Mouse (Mus musculus) layer of hippocampus, adult 6 months (tissue): ENCODE data around the gene Oat. TPM values are rescaled to one million over a fixed set of nuclear protein-coding genes. Genes with fewer than 3 reads are reported as not detected.

Experiments used
- long read RNA-seq, 2 experiments: library from polyadenylated mRNA; unstranded; transcript quantifications; one replicate each; pipeline ENCODE4 v2.0.0; 2019 to 2020
- polyA plus RNA-seq: library from polyadenylated mRNA; unstranded; fragments of <200 nt; fragmentation: Nextera tagmentation; gene quantifications from 2 replicates; pipeline ENCODE4 v1.2.3, GENCODE M21; 2021

Oat gene
- polyA plus RNA-seq, result 60.6 and 68.6 TPM in 2 replicates
- long read RNA-seq, experiment 1, transcript Oat-201 (10 exons, 2,152 nt), result major isoform, 135 of 175 reads
- long read RNA-seq, experiment 1, partial matches to known transcripts, result 35 of 175 reads
- long read RNA-seq, experiment 1, other reads (novel, unspliced or antisense), result 5 of 175 reads
- long read RNA-seq, experiment 2, transcript Oat-201 (10 exons, 2,152 nt), result major isoform, 333 of 365 reads
- long read RNA-seq, experiment 2, partial matches to known transcripts, result 20 of 365 reads
- long read RNA-seq, experiment 2, other reads (novel, unspliced or antisense), result 12 of 365 reads

DNA sequence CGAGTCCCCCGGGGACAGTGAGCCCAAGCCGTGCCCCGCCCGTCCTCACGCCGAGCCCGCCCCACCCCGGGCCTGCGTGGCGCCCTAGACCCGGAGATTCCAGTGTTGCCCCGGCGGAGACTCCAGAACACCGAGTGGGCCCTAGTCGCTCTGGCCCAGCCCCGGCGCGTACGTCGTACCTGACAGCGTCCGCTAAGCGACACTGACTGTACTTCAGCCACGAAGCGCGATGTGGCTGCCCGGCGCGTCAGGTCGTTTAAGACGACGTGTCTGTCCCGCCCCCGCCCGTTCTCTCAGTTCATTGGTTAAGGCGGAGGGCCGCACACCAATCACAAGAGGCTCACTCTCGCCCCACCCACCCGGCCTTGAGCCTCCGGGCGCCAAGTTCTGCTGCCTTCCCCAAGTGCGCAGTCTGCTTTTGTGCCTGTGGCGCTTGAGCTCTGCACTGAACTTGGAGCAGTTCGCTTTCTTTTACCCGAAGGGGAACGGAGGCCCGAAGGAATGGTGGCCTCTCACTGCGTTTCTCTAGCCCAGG is at the start of gene Oat:
Gene Oat (minus strand): TSS at position 283 of the 535 bp plus-strand sequence.

DNA sequence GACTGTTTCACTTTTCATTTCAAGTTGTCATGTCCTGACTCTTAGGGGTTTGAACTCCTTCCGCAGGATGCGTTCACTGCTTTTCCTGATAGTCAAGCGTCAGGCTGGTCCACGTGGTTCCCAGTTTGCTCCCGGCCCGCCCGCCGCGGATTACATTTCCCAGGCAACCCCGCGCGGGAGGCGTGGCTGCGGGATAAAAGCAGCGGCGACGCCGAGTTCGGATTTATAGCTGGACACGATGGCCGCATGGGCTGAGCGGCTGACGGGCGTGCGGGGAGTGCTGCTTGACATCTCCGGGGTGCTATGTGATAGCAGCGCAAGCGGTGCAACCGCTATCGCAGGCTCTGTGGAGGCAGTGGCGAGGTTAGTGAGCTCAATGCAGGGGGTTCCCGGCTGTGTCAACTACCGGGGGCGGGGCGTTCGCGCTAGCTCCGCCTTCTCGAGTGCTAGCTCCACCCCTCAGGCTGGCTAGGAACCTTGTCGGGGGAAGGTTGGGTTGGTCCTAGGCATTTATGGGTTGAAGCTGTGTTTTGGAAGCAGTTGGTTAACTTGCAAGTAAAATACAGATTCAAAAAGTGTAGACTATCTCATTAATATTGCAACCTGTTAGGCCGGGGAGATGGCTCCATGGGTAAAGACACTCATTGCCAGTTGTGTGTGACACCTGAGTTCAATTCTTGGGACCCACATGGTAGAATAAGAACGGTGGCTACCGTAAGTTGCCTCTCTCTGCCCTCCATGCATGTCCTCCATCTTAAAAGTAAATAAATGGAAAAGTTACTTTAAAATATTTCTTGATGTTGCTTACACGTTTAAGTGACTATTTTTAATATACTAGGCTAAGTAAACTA is 34.5 kb upstream of the Oat start, which contains the start of gene Lhpp:
Gene Lhpp (plus strand): TSS at position 171 of the 851 bp plus-strand sequence.

DNA sequence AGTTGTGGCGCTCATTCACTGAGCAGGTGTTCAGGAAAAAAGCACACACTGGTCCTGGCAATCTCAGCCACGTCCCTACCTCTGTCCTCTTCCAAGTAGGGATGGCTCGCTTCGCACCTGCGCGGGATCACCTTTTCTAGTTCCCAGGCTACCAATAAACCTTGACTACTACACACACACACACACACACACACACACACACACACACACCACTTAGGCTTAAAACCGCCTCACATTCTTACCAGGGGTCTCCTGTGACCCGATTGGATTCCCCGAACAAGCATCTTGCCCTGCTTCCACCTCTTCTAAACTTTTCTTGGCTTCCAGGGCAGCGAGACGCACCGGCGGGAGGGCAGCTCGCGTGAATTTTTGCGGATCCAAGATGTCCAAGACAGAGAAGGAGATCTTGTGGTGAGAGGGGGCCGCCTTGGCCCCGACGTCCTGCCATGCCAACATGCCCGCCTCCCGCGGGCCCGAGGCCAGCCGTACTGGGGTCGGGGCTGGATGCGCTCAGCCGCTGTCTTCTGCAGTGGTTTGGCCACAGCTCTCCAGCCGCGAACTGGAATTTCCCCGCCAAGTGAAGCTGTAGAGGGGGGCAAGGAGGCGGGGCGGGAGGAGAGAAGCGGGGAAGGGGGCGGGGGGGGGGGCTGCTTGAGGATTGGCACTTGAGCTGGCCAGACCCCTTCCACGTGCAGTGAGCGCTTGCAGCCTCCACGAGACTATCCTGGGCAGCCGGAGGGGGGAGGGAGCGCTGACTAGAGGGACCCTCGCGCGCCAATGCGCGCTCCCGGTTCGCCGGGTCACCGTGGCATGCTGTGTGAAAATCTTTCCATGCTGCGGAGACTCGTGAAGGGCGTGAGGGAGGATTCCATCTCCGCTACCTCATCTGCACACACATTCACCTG is 23.1 kb upstream of the Oat start, which contains the start of gene Nkx1-2:
Gene Nkx1-2 (minus strand): TSS at position 567 of the 905 bp plus-strand sequence.

Other genes with a start within 250 kb of the Oat start
- not detected in 2 replicates for gene Nkx1-2, start 23.2 kb upstream of the Oat start, polyA plus RNA-seq
- 26.9 and 29.3 TPM in 2 replicates for gene Lhpp, start 34.2 kb upstream of the Oat start, polyA plus RNA-seq
- gene Fam53b, start 237.5 kb upstream of the Oat start, polyA plus RNA-seq, result 21.9 and 24.2 TPM in 2 replicates